Mouse (Mus musculus) ovary, postnatal 36 days (tissue): ENCODE results near the gene Arid3c.
"Not testable (repeated sequence)": the region's sequence is repeated elsewhere in the genome, so short reads cannot be mapped to it uniquely, and the experiment has no call there.

Experiments used
- DNase-seq: peaks from one replicate; pipeline ENCODE4 v3.0.0; 2022; ENCODE audit warnings: low spot score, mixed read lengths

Arid3c gene

DNA sequence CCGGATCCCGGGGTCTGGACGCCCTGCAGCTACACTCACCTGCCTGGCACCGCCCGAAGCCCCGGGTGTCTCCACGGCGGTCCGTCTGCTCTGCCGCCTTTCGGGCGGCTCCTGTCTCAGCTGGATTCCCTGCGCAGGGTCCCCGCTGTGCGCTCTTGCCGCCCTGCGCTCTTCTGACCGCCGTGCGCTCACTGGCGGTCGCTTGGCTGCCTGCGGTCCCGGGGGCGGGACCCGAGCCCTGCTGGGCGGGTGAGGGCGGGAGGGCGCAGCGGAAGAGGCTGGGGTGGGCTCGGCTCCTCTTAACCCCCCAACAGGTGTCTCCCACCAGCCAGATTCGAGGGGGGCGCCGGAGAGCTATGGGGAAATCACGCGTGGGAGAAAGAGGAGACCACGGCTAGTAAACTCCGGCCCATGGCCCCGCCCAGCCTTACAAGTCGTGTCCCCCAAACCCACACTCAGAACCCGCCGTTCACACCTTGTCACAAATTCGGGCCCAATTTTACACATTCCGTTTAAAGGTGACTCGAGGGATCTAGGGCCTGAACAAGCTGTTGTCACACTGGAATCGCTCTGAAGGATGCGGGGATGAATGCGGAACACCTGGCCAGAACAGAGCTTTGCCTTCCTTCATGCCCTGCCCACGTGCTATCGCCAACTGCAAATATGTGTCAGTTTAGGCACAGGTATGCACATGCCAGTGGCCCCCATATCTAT lies at the start of gene Arid3c:
TSS of gene Arid3c (minus strand) at position 91 of the 714 bp plus-strand sequence.
- no peak for DNase-seq

- not testable (repeated sequence) for DNase-seq
Observed at GRCm38 (mm10) chr4:41775840-41776239, 44.9 kb upstream of the Arid3c start.

GRCm38 (mm10) chr4:41774506-41774905 lies 43.6 kb upstream of the Arid3c start:
- DNase-seq = not testable (repeated sequence)

DNA sequence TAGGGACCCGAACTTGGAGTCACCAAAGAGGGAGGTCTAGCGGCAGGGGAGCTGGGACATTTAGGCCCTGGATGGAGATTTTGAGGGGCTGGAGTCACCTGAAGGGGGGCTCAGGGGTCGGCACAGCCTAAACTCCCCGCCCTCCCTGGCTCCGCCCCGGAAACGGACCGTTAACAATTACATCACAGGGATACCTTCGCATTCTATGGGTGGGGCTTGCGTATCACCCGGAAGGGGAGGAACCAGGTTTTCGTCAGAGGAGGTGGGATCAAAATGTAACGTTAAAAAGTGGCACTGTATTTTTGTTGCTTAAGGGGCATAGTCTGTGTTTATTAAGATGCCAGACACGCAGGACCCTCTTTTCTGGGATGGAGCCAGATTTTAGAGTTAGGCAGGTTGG lies 43.1 kb upstream of the Arid3c start, which contains the start of gene Ccl27a:
TSS of gene Ccl27a (minus strand) at position 246 of the 400 bp plus-strand sequence.
- peak; percentile 81 for DNase-seq

DNA sequence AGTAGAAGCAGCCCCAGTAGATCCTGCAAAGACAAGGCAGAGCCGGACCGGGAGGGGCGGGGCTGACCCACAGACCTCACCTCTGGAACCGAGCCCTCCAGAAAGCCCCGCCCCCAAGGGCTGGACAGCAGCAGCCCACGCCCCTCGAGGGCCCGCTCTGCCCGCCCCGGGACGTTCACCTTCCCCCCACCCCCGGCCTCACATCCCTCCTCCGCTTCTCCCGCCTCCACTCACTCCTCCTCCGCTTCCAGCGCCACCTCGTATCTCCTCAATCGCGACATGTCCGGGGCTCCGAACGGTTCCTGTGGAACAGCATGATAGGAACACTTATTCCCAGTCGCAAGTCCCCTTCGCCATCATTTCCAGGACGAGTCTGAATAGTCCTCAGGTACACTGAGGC lies 42.6 kb upstream of the Arid3c start:
- peak; percentile 81 for DNase-seq

DNA sequence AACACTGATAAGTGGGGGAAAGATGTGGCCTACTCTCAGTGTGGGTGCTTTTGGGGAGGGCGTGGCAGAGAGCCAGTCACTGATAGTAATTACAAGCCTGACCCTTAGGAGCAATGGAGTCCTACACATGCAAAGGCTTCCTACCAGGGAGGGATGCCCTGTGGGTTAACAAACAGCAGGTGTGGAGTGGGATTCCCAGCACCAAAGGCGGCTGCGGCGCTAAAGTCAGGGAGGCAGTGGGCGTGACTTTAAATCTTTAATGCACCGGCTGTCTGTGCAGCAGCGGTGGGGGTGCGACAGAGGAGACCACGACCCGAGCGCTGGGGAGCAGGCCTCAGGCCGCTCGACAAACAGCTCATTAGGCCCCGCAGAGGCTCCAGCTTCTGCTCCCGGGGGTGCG lies 42.0 kb upstream of the Arid3c start:
- DNase-seq = not testable (repeated sequence)

- DNase-seq = not testable (repeated sequence)
Observed at GRCm38 (mm10) chr4:41767301-41767700, 36.4 kb upstream of the Arid3c start.

DNA sequence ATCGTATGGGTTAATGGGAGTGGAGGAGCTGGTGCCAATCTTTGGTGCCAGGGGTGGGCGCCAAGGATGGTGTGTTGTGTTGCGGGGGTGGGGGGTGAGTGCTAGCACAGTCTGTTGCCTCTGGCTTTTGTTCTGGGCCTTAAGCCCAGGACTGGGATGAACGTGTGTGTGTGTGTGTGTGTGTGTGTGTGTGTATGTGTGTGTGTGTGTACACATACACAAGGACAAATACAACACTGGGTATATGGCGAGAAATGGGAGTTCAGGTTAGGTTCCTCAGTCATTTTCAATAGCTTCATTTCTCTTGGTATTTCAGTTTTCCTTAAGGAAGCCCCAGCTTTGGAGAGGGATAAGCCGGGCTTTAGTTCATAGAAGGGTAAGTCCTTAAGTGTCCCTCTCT lies 32.2 kb upstream of the Arid3c start:
- not testable (repeated sequence) for DNase-seq

GRCm38 (mm10) chr4:41762688-41763114 lies 31.8 kb upstream of the Arid3c start:
- peak; percentile 60 for DNase-seq

GRCm38 (mm10) chr4:41762099-41762687 lies 31.3 kb upstream of the Arid3c start:
- peak; percentile 17 for DNase-seq

- no peak for DNase-seq
Observed at GRCm38 (mm10) chr4:41761680-41762079, 30.7 kb upstream of the Arid3c start.

DNA sequence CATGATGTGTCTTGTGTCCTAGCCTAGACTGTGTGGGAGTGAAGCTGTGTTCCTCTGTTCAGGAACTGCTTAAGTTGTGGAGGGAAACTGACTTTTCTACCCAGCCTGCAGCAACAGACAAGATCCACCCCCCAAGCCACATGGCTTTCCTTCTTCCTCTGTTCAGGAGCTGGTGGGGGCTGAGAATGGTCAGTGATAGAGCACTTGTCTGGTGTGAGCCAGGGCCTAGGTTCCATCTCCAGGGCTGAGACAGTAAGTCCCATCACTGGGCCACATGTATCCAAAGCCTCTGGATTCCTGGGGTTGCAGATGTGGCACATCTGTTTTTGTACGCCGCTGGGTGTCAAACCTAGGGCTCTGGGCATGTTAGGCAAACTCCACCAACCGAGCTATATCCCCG lies 30.0 kb upstream of the Arid3c start:
- no peak for DNase-seq

DNA sequence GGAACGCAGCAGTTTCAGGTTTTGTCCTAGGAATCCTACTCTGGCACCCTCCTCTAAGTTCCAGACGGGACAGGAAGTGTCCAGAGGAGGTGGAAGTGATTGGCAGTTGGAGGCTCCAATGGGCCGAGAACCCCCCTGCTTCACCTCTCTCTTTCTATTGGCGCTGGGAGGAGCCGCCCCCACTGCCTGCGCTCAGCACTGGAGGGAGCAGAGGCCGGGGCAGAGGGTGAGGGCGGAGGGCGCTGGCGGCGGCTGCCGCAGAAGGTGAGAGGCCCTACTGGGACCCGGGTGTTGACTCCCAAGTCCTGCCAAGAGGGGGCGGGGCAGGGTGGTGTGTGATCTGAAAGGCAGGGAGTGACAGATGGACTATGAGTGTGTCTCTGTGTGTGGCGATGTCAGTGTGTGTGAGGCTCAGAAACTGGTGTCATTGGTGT lies 29.4 kb upstream of the Arid3c start:
- DNase-seq = peak; percentile 91

- peak; percentile 30 for DNase-seq
Observed at GRCm38 (mm10) chr4:41759656-41760287, 28.8 kb upstream of the Arid3c start.

DNA sequence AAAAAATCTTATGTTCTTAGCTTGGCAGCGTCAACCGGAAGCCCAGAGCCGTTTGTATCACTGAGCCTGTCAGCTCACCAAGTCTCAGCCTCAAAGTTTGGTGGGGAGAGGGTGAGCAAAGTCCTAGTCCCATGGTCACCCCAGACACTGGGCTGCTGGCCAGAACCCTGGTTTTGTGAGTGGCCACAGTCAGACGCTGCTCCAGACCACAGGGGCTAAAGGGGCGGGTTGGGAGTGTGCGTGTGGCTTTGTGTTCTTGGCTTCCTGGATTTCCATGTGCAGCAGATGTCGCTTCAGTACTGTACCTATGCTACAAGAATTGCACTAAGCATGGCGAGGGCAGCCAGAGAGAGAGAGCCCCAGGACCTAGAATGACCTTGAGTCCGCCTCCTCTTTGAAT lies 28.3 kb upstream of the Arid3c start:
- DNase-seq = peak; percentile 38

GRCm38 (mm10) chr4:41758701-41759100 lies 27.8 kb upstream of the Arid3c start:
- DNase-seq = no peak

DNA sequence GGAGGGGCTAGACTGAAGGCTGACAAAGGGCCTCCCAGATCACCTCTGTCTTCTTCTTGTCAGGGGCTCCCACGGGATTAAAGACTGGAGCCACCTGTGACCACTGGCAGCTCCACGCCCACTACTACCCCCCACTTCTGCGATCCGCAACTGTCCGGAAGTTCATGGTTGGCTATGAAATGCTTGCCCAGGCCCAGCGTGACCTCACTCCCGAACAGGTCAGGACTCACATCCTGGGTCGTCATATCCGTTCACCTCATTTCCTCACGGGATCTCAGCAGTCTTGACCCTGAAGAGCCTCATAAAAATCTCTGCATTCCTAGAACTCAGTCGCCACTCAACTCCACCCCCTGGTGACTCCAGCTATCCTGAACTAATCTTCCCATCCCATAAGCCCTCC lies 27.1 kb upstream of the Arid3c start:
- no peak for DNase-seq

DNA sequence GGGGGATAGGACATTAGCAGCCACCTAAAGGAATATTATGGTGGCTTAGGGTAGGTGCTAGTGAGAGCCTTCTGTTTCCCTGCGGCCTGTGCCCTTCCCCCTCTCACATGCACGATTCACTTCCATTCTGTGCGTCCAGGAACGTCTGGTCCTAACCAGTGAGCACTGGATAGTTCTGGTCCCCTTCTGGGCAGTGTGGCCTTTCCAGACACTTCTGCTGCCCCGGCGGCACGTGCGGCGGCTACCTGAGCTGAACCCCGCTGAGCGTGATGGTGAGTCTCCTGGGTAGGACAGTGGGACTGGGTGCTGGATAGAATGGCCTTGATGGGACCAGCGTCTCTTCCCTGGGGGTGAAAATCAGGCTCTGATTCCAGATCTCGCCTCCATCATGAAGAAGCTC lies 26.4 kb upstream of the Arid3c start:
- DNase-seq = no peak

- no peak for DNase-seq
Observed at GRCm38 (mm10) chr4:41756440-41756839, 25.5 kb upstream of the Arid3c start.

GRCm38 (mm10) chr4:41755338-41756305 lies 24.7 kb upstream of the Arid3c start, which contains the start of gene Sigmar1:
Gene Sigmar1 (minus strand): TSS chr4:41756157.
- peak; percentile 83 for DNase-seq

- DNase-seq = no peak
Observed at GRCm38 (mm10) chr4:41754797-41755337, 23.9 kb upstream of the Arid3c start, which contains the start of gene Galt. Gene Galt (plus strand): TSS chr4:41755228.
